Mouse (Mus musculus): ENCODE results near the gene Cutal. TPM values are rescaled to one million over a fixed set of nuclear protein-coding genes. Genes with fewer than 3 reads are reported as not detected.
"Not testable (repeated sequence)": the region's sequence is repeated elsewhere in the genome, so short reads cannot be mapped to it uniquely, and the experiment has no call there.

The Cutal gene
- polyA plus RNA-seq (2015; fragmentation: Nextera tagmentation; extraction: Ambion mirVana): 0.65 and 1.0 TPM in 2 replicates

DNA sequence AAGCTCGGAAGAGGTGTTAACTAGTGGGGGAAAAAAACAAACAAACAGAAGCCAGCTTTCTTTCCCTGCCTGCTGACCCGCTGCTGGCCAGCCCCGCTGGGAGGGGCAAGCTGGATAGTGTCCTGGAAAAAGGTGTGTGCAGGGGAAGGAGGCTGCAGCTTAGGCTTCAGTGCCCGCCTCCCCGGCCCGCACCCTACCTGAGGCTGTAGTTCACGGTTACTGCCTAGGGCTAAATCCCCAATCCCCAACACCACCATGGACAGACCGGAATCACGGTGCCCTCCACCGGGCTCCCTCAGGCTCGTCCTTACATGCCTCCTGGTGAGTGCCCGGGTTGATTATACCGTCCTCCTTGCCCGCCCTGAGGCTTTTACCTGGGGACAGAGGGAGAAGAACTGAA is at the start of gene Cutal:
Gene Cutal (plus strand): TSS at position 126 of the 400 bp plus-strand sequence.
- H3K9me3 ChIP-seq (ENCODE audit: control insufficient read depth, low read length): no peaks in the 10 kb centered on the region
- 2% methylated on average over 14 of the region's 14 CpGs for WGBS
- peak within 1 kb of the TSS; percentile 59 for H3K4me2 ChIP-seq (ENCODE audit: low read depth, low read length)
- H3K9ac ChIP-seq (ENCODE audit: low read length): peak within 1 kb of the TSS; percentile 60
- peaks cover 17% of the 10 kb centered on the region for H3K4me1 ChIP-seq (replicated peaks; ENCODE audit: control insufficient read depth, insufficient read depth, low read length)
- H3K36me3 ChIP-seq (ENCODE audit: control insufficient read depth, insufficient read depth, low read length): no peaks in the 10 kb centered on the region
- no peak for ATAC-seq (ENCODE audit: low read depth)
- H3K27me3 ChIP-seq (ENCODE audit: control insufficient read depth, insufficient read depth, low read depth, low read length): peaks cover 11% of the 10 kb centered on the region
- peak within 1 kb of the TSS; percentile 38 for H3K4me3 ChIP-seq (ENCODE audit: low read length)
- H3K27ac ChIP-seq (ENCODE audit: low read length): no peak within 1 kb of the TSS

GRCm38 (mm10) chr2:34825827-34826459 is 48.3 kb upstream of the Cutal start, which contains the start of gene Fbxw2:
Fbxw2 (minus strand) TSS chr2:34826311.
- Histone ChIP-seq H3K9me3 (ENCODE audit: control insufficient read depth, low read length) (peaks cover 3% of the 10 kb centered on the region; the same call in 1 of the 2 replicates), H3K9ac (ENCODE audit: low read length) (peak within 1 kb of the TSS; percentile 99), H3K36me3 (ENCODE audit: control insufficient read depth, insufficient read depth, low read length) (peaks cover 7% of the 10 kb centered on the region; the same call in 1 of the 2 replicates), H3K27me3 (ENCODE audit: control insufficient read depth, insufficient read depth, low read depth, low read length) (no peaks in the 10 kb centered on the region), H3K4me3 (ENCODE audit: low read length) (peak within 1 kb of the TSS; percentile 99), H3K27ac (ENCODE audit: low read length) (peak within 1 kb of the TSS; percentile 81), H3K4me1 (replicated peaks; ENCODE audit: control insufficient read depth, insufficient read depth, low read length) (peaks cover 18% of the 10 kb centered on the region), H3K4me2 (ENCODE audit: low read depth, low read length) (peak within 1 kb of the TSS; percentile 94)
- WGBS: under 1% methylated on average over 52 of the region's 57 CpGs
- peak; percentile 98 for ATAC-seq (ENCODE audit: low read depth)

GRCm38 (mm10) chr2:34826460-34827231 is 47.5 kb upstream of the Cutal start:
- Histone ChIP-seq H3K36me3 (ENCODE audit: control insufficient read depth, insufficient read depth, low read length) (peaks cover 5% of the 10 kb centered on the region; the same call in 1 of the 2 replicates), H3K4me3 (ENCODE audit: low read length) (peak overlapping the region; percentile 99), H3K4me2 (ENCODE audit: low read depth, low read length) (peak overlapping the region; percentile 94), H3K27ac (ENCODE audit: low read length) (peak overlapping the region; percentile 81), H3K4me1 (replicated peaks; ENCODE audit: control insufficient read depth, insufficient read depth, low read length) (peaks cover 18% of the 10 kb centered on the region), H3K9me3 (ENCODE audit: control insufficient read depth, low read length) (peaks cover 3% of the 10 kb centered on the region; the same call in 1 of the 2 replicates), H3K9ac (ENCODE audit: low read length) (peak overlapping the region; percentile 99), H3K27me3 (ENCODE audit: control insufficient read depth, insufficient read depth, low read depth, low read length) (no peaks in the 10 kb centered on the region)
- no peak for ATAC-seq (ENCODE audit: low read depth)
- 31% methylated on average over 19 of the region's 21 CpGs for WGBS

DNA sequence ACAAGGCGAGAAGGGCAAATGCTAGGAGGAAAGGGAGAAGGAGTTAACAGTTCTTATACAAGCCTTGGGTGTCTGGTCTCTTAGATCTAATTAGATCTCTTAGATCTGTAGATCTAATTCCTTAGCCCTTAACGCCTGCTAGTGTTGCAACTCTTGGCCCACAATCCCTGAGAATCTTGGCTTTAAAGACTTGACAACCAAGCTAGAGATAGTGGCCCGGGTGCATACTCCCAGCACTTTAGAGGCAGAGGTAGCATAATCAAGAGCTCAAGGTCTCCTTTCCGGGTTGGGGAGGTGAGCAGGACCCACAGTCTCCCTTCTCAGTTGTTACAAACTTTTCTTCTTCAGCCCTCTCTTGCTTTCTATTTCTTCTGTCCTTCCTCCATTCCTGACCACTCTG is 46.6 kb upstream of the Cutal start:
- Histone ChIP-seq H3K36me3 (ENCODE audit: control insufficient read depth, insufficient read depth, low read length) (no peaks in the 10 kb centered on the region; the same call in 1 of the 2 replicates), H3K4me3 (ENCODE audit: low read length) (no peak overlapping the region), H3K9ac (ENCODE audit: low read length) (no peak overlapping the region), H3K4me2 (ENCODE audit: low read depth, low read length) (no peak overlapping the region), H3K4me1 (replicated peaks; ENCODE audit: control insufficient read depth, insufficient read depth, low read length) (peaks cover 18% of the 10 kb centered on the region), H3K9me3 (ENCODE audit: control insufficient read depth, low read length) (peaks cover 3% of the 10 kb centered on the region; the same call in 1 of the 2 replicates), H3K27me3 (ENCODE audit: control insufficient read depth, insufficient read depth, low read depth, low read length) (no peaks in the 10 kb centered on the region), H3K27ac (ENCODE audit: low read length) (no peak overlapping the region)
- ATAC-seq (ENCODE audit: low read depth): no peak
- 86% methylated on average over 4 of the region's 4 CpGs for WGBS

GRCm38 (mm10) chr2:34828026-34828425 is 46.2 kb upstream of the Cutal start:
- Histone ChIP-seq H3K36me3 (ENCODE audit: control insufficient read depth, insufficient read depth, low read length) (no peaks in the 10 kb centered on the region), H3K4me1 (replicated peaks; ENCODE audit: control insufficient read depth, insufficient read depth, low read length) (peaks cover 18% of the 10 kb centered on the region), H3K27ac (ENCODE audit: low read length) (no peak overlapping the region), H3K27me3 (ENCODE audit: control insufficient read depth, insufficient read depth, low read depth, low read length) (no peaks in the 10 kb centered on the region), H3K9me3 (ENCODE audit: control insufficient read depth, low read length) (peaks cover 3% of the 10 kb centered on the region; the same call in 1 of the 2 replicates), H3K4me3 (ENCODE audit: low read length) (no peak overlapping the region), H3K4me2 (ENCODE audit: low read depth, low read length) (no peak overlapping the region), H3K9ac (ENCODE audit: low read length) (no peak overlapping the region)
- WGBS: 74% methylated on average over 1 of the region's 1 CpGs
- ATAC-seq (ENCODE audit: low read depth): peak; percentile 26; the same call in 1 of the 2 replicates

DNA sequence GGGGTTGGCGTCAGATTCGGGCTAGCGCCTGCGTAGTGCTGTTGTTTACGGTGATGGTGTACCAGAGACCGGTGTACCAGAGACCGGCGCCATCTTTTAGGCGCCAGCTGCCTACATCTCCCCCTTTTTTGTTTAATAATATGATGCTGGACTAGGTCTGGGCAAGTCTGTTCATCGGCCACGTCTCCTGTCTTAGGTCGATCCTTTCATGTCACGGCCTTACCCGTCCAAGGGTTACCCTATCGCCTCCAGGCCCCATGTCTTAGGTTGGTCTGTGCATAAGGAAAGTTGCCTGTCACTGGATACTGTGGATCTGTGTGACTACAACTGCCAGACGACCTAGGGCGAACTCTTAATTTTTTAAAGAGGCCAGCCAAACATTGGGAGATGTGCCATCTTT is 44.1 kb upstream of the Cutal start:
- H3K4me1 ChIP-seq (replicated peaks; ENCODE audit: control insufficient read depth, insufficient read depth, low read length); H3K4me2 ChIP-seq (ENCODE audit: low read depth, low read length); H3K9me3 ChIP-seq (ENCODE audit: control insufficient read depth, low read length); H3K9ac ChIP-seq (ENCODE audit: low read length); H3K27me3 ChIP-seq (ENCODE audit: control insufficient read depth, insufficient read depth, low read depth, low read length); H3K4me3 ChIP-seq (ENCODE audit: low read length); ATAC-seq (ENCODE audit: low read depth); H3K27ac ChIP-seq (ENCODE audit: low read length); H3K36me3 ChIP-seq (ENCODE audit: control insufficient read depth, insufficient read depth, low read length): not testable (repeated sequence)
- 92% methylated on average over 17 of the region's 17 CpGs for WGBS

DNA sequence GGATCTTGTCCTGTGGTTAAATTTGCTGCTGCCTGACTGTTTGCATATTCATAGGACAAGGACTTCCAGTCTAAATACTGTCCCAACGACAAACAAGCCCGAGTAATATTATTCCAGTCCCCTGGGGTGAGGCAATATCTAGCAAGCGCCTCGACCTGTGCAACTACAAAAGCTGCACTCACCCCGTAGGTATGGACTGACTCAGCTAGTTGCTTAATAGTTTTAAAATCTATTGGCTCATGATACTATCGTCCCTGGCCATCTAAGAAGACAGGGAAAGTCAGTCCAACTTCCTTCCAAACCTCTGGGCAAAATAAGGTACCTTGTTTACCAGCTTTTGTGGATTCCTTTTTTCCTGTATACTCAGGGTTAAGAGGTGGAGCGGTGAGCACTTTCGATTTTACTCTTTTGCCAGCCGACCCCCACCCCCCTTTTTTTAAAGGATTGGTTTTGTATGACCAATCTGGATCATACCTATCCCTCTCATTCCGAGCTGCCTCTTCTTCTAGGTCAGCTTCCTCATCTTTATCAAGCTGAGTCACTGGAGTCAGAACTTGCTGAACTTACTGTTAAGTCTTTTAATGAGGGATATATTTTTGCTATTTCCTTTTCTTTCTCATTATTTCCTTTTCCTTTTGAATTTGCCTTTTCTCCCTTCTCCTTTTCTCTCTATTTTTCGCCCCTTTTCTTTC is 41.3 kb upstream of the Cutal start, which contains the start of gene Gm34653:
Gene Gm34653 (plus strand): TSS at position 242 of the 692 bp plus-strand sequence.
- ATAC-seq (ENCODE audit: low read depth); H3K9ac ChIP-seq (ENCODE audit: low read length); H3K36me3 ChIP-seq (ENCODE audit: control insufficient read depth, insufficient read depth, low read length); H3K9me3 ChIP-seq (ENCODE audit: control insufficient read depth, low read length); H3K27ac ChIP-seq (ENCODE audit: low read length); H3K27me3 ChIP-seq (ENCODE audit: control insufficient read depth, insufficient read depth, low read depth, low read length); H3K4me1 ChIP-seq (replicated peaks; ENCODE audit: control insufficient read depth, insufficient read depth, low read length); H3K4me2 ChIP-seq (ENCODE audit: low read depth, low read length); H3K4me3 ChIP-seq (ENCODE audit: low read length): not testable (repeated sequence)
- WGBS: 68% methylated on average over 11 of the region's 11 CpGs

DNA sequence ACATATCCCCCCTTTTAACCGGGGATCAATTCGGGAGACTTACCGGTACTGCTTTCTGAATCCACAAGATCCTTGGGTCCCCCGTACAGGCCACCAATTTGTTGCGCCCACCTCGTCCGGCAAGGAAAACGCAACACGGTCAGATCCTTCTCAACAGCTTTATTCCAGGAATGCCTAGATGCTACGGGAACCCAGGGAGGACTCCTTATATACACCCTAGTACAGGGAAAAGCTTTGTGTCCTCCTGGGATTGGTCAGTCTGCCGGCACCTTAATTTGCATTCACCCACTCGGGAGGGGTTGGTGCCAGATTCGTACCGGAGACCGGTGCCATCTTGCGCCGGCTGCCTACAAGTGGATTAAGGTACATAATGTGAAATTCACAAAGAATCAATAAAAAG is 40.6 kb upstream of the Cutal start:
- WGBS: 83% methylated on average over 17 of the region's 17 CpGs
- no peak overlapping the region for H3K9ac ChIP-seq (ENCODE audit: low read length)
- H3K4me2 ChIP-seq (ENCODE audit: low read depth, low read length): no peak overlapping the region
- no peaks in the 10 kb centered on the region for H3K4me1 ChIP-seq (replicated peaks; ENCODE audit: control insufficient read depth, insufficient read depth, low read length)
- no peak for ATAC-seq (ENCODE audit: low read depth)
- no peak overlapping the region for H3K27ac ChIP-seq (ENCODE audit: low read length)
- peaks cover 3% of the 10 kb centered on the region; the same call in 1 of the 2 replicates for H3K9me3 ChIP-seq (ENCODE audit: control insufficient read depth, low read length)
- H3K27me3 ChIP-seq (ENCODE audit: control insufficient read depth, insufficient read depth, low read depth, low read length): no peaks in the 10 kb centered on the region
- H3K4me3 ChIP-seq (ENCODE audit: low read length): no peak overlapping the region
- no peaks in the 10 kb centered on the region for H3K36me3 ChIP-seq (ENCODE audit: control insufficient read depth, insufficient read depth, low read length)

DNA sequence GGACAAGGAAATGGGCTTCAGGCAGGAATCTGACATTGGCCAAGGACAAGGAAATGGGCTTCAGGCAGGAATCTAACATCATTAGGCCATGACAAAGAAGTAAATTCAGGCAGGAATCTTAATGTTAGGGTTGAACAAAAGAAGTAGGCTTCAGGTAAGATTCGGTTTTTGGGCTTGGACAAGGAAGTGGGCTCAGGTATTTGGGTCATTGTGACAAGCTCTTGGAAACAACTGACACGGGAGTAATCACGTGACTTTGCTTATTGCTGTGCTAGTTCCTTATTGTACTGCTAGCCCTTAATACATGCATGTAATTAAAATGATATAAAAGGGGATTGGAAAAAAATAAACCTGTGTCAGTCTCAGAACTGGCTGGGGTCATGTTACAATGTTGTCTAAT is 38.5 kb upstream of the Cutal start:
- no peaks in the 10 kb centered on the region for H3K36me3 ChIP-seq (ENCODE audit: control insufficient read depth, insufficient read depth, low read length)
- H3K9ac ChIP-seq (ENCODE audit: low read length): no peak overlapping the region
- no peak for ATAC-seq (ENCODE audit: low read depth)
- WGBS: 74% methylated on average over 3 of the region's 3 CpGs
- H3K27ac ChIP-seq (ENCODE audit: low read length): no peak overlapping the region
- H3K4me2 ChIP-seq (ENCODE audit: low read depth, low read length): no peak overlapping the region
- no peak overlapping the region for H3K4me3 ChIP-seq (ENCODE audit: low read length)
- H3K9me3 ChIP-seq (ENCODE audit: control insufficient read depth, low read length): no peaks in the 10 kb centered on the region
- H3K4me1 ChIP-seq (replicated peaks; ENCODE audit: control insufficient read depth, insufficient read depth, low read length): no peaks in the 10 kb centered on the region
- H3K27me3 ChIP-seq (ENCODE audit: control insufficient read depth, insufficient read depth, low read depth, low read length): no peaks in the 10 kb centered on the region
